Mouse (Mus musculus): ENCODE results near the gene Got1.

The Got1 gene

GRCm38 (mm10) chr19:43480512-43480911, 43.9 kb downstream of the Got1 start:
- 73% methylated on average over 9 of the region's 9 CpGs for WGBS

GRCm38 (mm10) chr19:43479431-43479830, 45.0 kb downstream of the Got1 start:
- 70% methylated on average over 5 of the region's 5 CpGs for WGBS

GRCm38 (mm10) chr19:43478891-43479290, 45.5 kb downstream of the Got1 start:
- 16% methylated on average over 5 of the region's 5 CpGs for WGBS

GRCm38 (mm10) chr19:43477436-43477835, 47.0 kb downstream of the Got1 start:
- WGBS = 78% methylated on average over 5 of the region's 5 CpGs

GRCm38 (mm10) chr19:43476063-43476462, 48.3 kb downstream of the Got1 start:
- 70% methylated on average over 7 of the region's 7 CpGs for WGBS

GRCm38 (mm10) chr19:43475642-43476041, 48.8 kb downstream of the Got1 start:
- WGBS = 49% methylated on average over 2 of the region's 2 CpGs

GRCm38 (mm10) chr19:43472781-43473180, 51.6 kb downstream of the Got1 start:
- 68% methylated on average over 7 of the region's 7 CpGs for WGBS

- 61% methylated on average over 8 of the region's 8 CpGs for WGBS
These were observed 52.1 kb downstream of the Got1 start for GRCm38 (mm10) chr19:43472331-43472730.

GRCm38 (mm10) chr19:43469333-43469732, 55.1 kb downstream of the Got1 start:
- 71% methylated on average over 7 of the region's 7 CpGs for WGBS

- 59% methylated on average over 12 of the region's 12 CpGs for WGBS
These were observed 56.3 kb downstream of the Got1 start for GRCm38 (mm10) chr19:43467927-43468685.

- WGBS = 75% methylated on average over 14 of the region's 14 CpGs
These were observed 58.7 kb downstream of the Got1 start for GRCm38 (mm10) chr19:43465601-43466255.

- 89% methylated on average over 11 of the region's 11 CpGs for WGBS
These were observed 59.3 kb downstream of the Got1 start for GRCm38 (mm10) chr19:43465076-43465475.

GRCm38 (mm10) chr19:43464294-43464687, 60.1 kb downstream of the Got1 start:
- 85% methylated on average over 3 of the region's 3 CpGs for WGBS

GRCm38 (mm10) chr19:43463546-43464293, 60.7 kb downstream of the Got1 start:
- 92% methylated on average over 7 of the region's 7 CpGs for WGBS

GRCm38 (mm10) chr19:43462141-43462540, 62.3 kb downstream of the Got1 start:
- WGBS = 89% methylated on average over 3 of the region's 3 CpGs

- WGBS = 72% methylated on average over 12 of the region's 12 CpGs
These were observed 63.9 kb downstream of the Got1 start for GRCm38 (mm10) chr19:43460481-43460880.

- 26% methylated on average over 4 of the region's 4 CpGs for WGBS
These were observed 64.5 kb downstream of the Got1 start for GRCm38 (mm10) chr19:43459948-43460347.

GRCm38 (mm10) chr19:43453025-43453424, 71.4 kb downstream of the Got1 start:
- WGBS = 63% methylated on average over 4 of the region's 4 CpGs

- WGBS = 26% methylated on average over 5 of the region's 5 CpGs
These were observed 72.2 kb downstream of the Got1 start for GRCm38 (mm10) chr19:43452176-43452575.

- 41% methylated on average over 10 of the region's 10 CpGs for WGBS
These were observed 72.8 kb downstream of the Got1 start for GRCm38 (mm10) chr19:43451563-43451962.

Data from cerebral cortex, adult 2 months (tissue).